Mouse (Mus musculus) bone marrow, adult 2 months (tissue): ENCODE data around the gene Ern1. TPM values are rescaled to one million over a fixed set of nuclear protein-coding genes. Genes with fewer than 3 reads are reported as not detected.

Experiments
- H3K27ac ChIP-seq: fragments of 200-500 bp; 2 replicates; pipeline ENCODE4 v1.5.1; 2012; ENCODE audit warnings: low read depth, mild to moderate bottlenecking, control low read depth, inconsistent platforms, low read length; ENCODE audit not compliant: control insufficient read depth, poor library complexity, insufficient read depth
- H3K4me1 ChIP-seq: fragments of 200-500 bp; 2 replicates; pipeline ENCODE4 v1.6.1; 2011; ENCODE audit warnings: low read length; ENCODE audit not compliant: control insufficient read depth, insufficient read depth
- H3K4me3 ChIP-seq: fragments of 200-500 bp; replicated peaks from 2 replicates; pipeline ENCODE3; 2011; ENCODE audit warnings: mild to moderate bottlenecking, low read depth, low read length, control low read depth; ENCODE audit not compliant: control insufficient read depth
- CTCF ChIP-seq: fragments of 200-500 bp; IDR thresholded peaks from 2 replicates; pipeline ENCODE4 v1.5.1; 2011; ENCODE audit warnings: low read length, control low read depth; ENCODE audit not compliant: control insufficient read depth, insufficient read depth
- POLR2A ChIP-seq: fragments of 200-500 bp; IDR thresholded peaks from 2 replicates; pipeline ENCODE4 v1.6.1; 2011; ENCODE audit warnings: low read depth, mild to moderate bottlenecking, control low read depth, low read length, borderline replicate concordance; ENCODE audit not compliant: control insufficient read depth
- WGBS: fragments of 180-500 bp; shearing (Covaris S2); methylation state at CpG from one replicate; pipeline ENCODE4 v1.1.7; 2018; 5-methylcytosine and 5-hydroxymethylcytosine counted together
- polyA plus RNA-seq: library from polyadenylated mRNA; stranded (reverse); fragments of >200 nt; gene quantifications from 2 replicates; pipeline ENCODE4 v1.2.4, GENCODE M21; 2011; ENCODE audit warnings: low replicate concordance; ENCODE audit not compliant: missing spikeins, insufficient read depth, insufficient read length

The Ern1 gene
- polyA plus RNA-seq, 1 experiment = 13.4 TPM

- 52% methylated on average over 7 of the region's 7 CpGs for WGBS
- Histone ChIP-seq H3K27ac (no peak overlapping the region), H3K4me1 (no peaks in the 10 kb centered on the region; the same call in 1 of the 2 replicates), H3K4me3 (no peak overlapping the region)
- TF ChIP-seq CTCF (no peak), POLR2A (no peak)
Measured at GRCm38 (mm10) chr11:106489036-106489693, 1.5 kb upstream of the Ern1 start.

GRCm38 (mm10) chr11:106488126-106488561 is 492 bp upstream of the Ern1 start:
- no peak for TF ChIP-seq POLR2A
- no peak for TF ChIP-seq CTCF
- H3K4me1 ChIP-seq = no peaks in the 10 kb centered on the region; the same call in 1 of the 2 replicates
- WGBS = 10% methylated on average over 17 of the region's 17 CpGs
- peak overlapping the region; percentile 52 for H3K4me3 ChIP-seq
- H3K27ac ChIP-seq = peak overlapping the region; percentile 14

- Histone ChIP-seq H3K4me3 (peak overlapping the region; percentile 64), H3K4me1 (no peaks in the 10 kb centered on the region; the same call in 1 of the 2 replicates), H3K27ac (peak overlapping the region; percentile 86)
- TF ChIP-seq CTCF (no peak), POLR2A (no peak)
- WGBS = under 1% methylated on average over 85 of the region's 86 CpGs
Measured at GRCm38 (mm10) chr11:106486866-106487732, 553 bp downstream of the Ern1 start.

GRCm38 (mm10) chr11:106486042-106486865 is 1.4 kb downstream of the Ern1 start:
- TF ChIP-seq POLR2A = no peak
- no peak for TF ChIP-seq CTCF
- WGBS = 4% methylated on average over 16 of the region's 16 CpGs
- Histone ChIP-seq H3K27ac (no peak overlapping the region), H3K4me1 (no peaks in the 10 kb centered on the region; the same call in 1 of the 2 replicates), H3K4me3 (peak overlapping the region; percentile 33)

DNA sequence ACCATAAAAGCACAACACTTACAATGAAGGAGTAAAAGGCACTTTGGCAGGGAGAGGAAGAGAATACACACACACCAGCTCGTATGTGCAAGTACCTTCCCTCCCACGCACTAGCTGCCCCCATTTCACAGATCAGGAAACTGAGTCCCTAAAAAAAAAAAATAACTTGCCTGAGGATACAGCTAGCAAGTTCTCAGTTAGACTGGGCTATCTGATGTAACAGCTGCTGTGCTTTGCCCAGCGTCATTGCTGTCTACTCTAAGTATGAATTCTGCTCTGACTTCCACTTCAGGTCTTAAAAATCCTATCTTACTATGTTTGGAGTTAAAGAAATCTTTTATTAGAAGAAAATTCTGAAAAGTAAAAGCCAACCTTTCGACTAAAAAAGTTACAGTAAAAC is 2.0 kb downstream of the Ern1 start:
- Histone ChIP-seq H3K27ac (no peak overlapping the region), H3K4me1 (no peaks in the 10 kb centered on the region; the same call in 1 of the 2 replicates), H3K4me3 (no peak overlapping the region)
- TF ChIP-seq POLR2A (no peak), CTCF (no peak)
- 21% methylated on average over 4 of the region's 4 CpGs for WGBS

DNA sequence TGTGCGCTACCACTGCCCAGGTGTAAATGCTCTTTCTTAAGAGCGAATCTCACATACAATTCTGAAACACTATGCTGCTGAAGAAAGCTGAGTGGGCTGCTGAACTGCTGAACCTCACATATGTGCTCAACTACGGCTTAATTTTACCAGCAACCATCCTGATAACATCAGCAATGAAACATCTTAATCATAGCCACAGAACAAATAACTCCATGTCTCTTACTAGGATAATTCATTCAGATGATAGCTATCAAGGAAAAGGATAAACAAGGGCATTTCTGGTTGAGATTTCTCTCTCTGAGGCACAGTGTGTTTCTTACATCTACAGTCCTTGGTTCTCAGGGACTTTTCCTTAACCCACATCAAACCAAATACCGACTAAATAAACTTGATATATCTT is 2.8 kb downstream of the Ern1 start:
- Histone ChIP-seq H3K27ac (no peak overlapping the region), H3K4me3 (no peak overlapping the region), H3K4me1 (peaks cover 2% of the 10 kb centered on the region; the same call in 1 of the 2 replicates)
- 57% methylated on average over 4 of the region's 4 CpGs for WGBS
- TF ChIP-seq POLR2A (no peak), CTCF (no peak)

DNA sequence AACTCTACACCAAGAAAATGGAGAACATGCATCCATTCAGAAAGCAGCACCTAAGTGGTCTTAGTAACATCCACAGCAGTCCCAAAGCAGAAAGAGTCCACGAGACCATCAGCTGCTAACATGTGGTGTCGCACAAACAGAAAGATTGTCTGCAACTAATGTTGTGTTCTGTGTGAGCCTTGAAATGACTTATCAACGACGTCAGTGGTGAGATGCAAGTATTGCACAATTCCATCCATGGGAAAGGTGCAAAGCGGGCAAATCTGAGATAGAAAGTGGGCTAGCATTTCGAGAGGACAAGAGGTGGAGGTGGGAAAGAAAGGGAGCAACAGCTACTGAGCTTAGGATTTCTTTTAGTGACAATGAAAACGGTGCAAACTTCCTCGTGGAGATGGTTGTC is 4.8 kb downstream of the Ern1 start:
- Histone ChIP-seq H3K4me3 (no peak overlapping the region), H3K4me1 (peaks cover 2% of the 10 kb centered on the region; the same call in 1 of the 2 replicates), H3K27ac (no peak overlapping the region)
- 34% methylated on average over 8 of the region's 8 CpGs for WGBS
- TF ChIP-seq CTCF = no peak
- no peak for TF ChIP-seq POLR2A

DNA sequence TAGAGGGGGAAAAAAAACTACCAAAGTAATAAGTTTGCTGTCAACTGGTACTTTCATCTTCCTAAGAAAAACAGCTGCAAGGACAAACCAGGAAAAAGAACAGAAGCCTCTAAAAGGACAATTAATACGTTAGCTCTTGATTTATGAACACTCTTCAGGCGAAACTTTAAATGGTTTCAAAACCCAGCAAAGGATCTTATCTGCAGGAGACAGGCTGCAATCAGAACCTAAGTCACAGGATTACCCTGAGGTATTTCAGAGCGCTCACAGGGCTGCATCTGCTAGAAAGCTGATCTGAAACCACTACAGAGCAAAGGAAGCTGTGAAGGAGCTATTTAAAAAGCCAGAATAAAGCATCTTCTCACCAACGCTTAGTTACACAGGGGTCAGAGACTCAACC is 6.0 kb downstream of the Ern1 start:
- no peak for TF ChIP-seq POLR2A
- TF ChIP-seq CTCF = no peak
- peaks cover 2% of the 10 kb centered on the region; the same call in 1 of the 2 replicates for H3K4me1 ChIP-seq
- H3K27ac ChIP-seq = no peak overlapping the region
- WGBS = 14% methylated on average over 4 of the region's 4 CpGs
- H3K4me3 ChIP-seq = no peak overlapping the region
